Mouse (Mus musculus): ENCODE results near the gene Nudcd2. TPM values are rescaled to one million over a fixed set of nuclear protein-coding genes. Genes with fewer than 3 reads are reported as not detected.

Nudcd2 gene
- polyA plus RNA-seq, 1 experiment from 2014 or later: 84.7 TPM

DNA sequence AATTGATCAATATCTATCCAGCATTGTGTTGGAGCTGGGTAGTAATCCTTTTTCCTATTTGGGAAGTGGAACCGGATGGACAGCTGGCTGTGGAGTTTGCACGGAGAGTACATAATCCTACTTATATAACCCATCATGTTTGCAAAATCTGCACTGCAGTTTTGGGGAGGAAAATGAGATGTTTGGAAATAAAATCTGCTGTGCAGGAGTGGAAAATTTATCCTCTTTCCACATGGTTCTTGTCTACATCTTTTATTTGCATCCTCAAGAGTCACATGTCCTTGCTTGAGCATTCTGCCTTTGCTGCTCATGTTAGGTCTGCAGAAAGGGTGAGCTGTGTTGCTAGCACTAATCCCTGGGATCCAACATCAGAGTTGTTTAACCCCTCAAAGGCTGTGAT is 53.4 kb downstream of the Nudcd2 start:
- peaks cover 21% of the 10 kb centered on the region for H3K27me3 ChIP-seq
- in situ Hi-C loops (cut with MboI; ENCODE audit: low pct_unique_long_range_greater_than_20kb): loop anchor here (25.0 kb wide), 1 partner anchor 1275 kb away; no protein-coding TSS in a partner anchor
- no peak for ATAC-seq
- TF ChIP-seq CTCF (IDR thresholded peaks at IDR 0.05): no peak
- no peak for DNase-seq (ENCODE audit: low read depth, low spot score)
- POLR2A ChIA-PET: no interaction called here
- CTCF ChIA-PET: interaction anchor here (1.0 to 1.1 kb wide), 2 partner anchors 11 to 12 kb away, joined by 3 read pairs; no protein-coding TSS in a partner anchor

Other genes with a start within 250 kb of the Nudcd2 start
- gene Mat2b, start 38.5 kb upstream of the Nudcd2 start, polyA plus RNA-seq (2021): 101 TPM
- gene Hmmr, start 245 bp upstream of the Nudcd2 start, polyA plus RNA-seq (2021): 27.7 TPM
- 77.6 TPM for gene Ccng1, start 21.6 kb downstream of the Nudcd2 start, polyA plus RNA-seq (2021)